Mouse (Mus musculus): ENCODE data around the gene Rpl6.

GRCm38 (mm10) chr5:121183269-121183668, 21.0 kb upstream of the Rpl6 start:
- no peak for TF ChIP-seq CTCF (IDR thresholded peaks at IDR 0.05; ENCODE audit: low read depth)
- TF ChIP-seq EP300 (optimal IDR thresholded peaks at IDR 0.05), result no peak

Measured in stomach, postnatal 0 days (tissue).